Mouse (Mus musculus) thymus, adult 2 months (tissue): Measurements from ENCODE around the gene Triobp. TPM values are rescaled to one million over a fixed set of nuclear protein-coding genes. Genes with fewer than 3 reads are reported as not detected.

Source experiments
- DNase-seq: peaks from one replicate; pipeline ENCODE4 v3.0.0; 2021
- H3K27ac ChIP-seq: fragments of 200-500 bp; 2 replicates; pipeline ENCODE4 v1.5.1; 2012; ENCODE audit warnings: low read length, control low read depth; ENCODE audit not compliant: control insufficient read depth, insufficient read depth
- H3K27me3 ChIP-seq: fragments of 200-500 bp; 2 replicates; pipeline ENCODE4 v1.6.1; 2012; ENCODE audit warnings: mild to moderate bottlenecking, low read length, moderate library complexity, mixed read lengths; ENCODE audit not compliant: control insufficient read depth, insufficient read depth
- H3K36me3 ChIP-seq: fragments of 200-500 bp; 2 replicates; pipeline ENCODE4 v1.6.1; 2012; ENCODE audit warnings: mild to moderate bottlenecking, low read length, moderate library complexity; ENCODE audit not compliant: control insufficient read depth, insufficient read depth
- H3K4me1 ChIP-seq: fragments of 200-500 bp; replicated peaks from 2 replicates; pipeline ENCODE4 v1.6.1; 2012; ENCODE audit warnings: low read length; ENCODE audit not compliant: control insufficient read depth, insufficient read depth
- H3K4me3 ChIP-seq: fragments of 200-500 bp; 2 replicates; pipeline ENCODE4 v1.5.1; 2012; ENCODE audit warnings: mild to moderate bottlenecking, low read length, control low read depth, moderate library complexity; ENCODE audit not compliant: control insufficient read depth, insufficient read depth
- CTCF ChIP-seq: fragments of 200-500 bp; IDR thresholded peaks from 2 replicates; pipeline ENCODE4 v1.5.1; 2012; ENCODE audit warnings: mild to moderate bottlenecking, control low read depth, low read length, moderate library complexity, borderline replicate concordance; ENCODE audit not compliant: control insufficient read depth, poor library complexity, insufficient read depth; ENCODE audit errors: extremely low read depth
- POLR2A ChIP-seq: fragments of 200-500 bp; IDR thresholded peaks from 2 replicates; pipeline ENCODE4 v1.6.1; 2012; ENCODE audit warnings: mild to moderate bottlenecking, low read length, control low read depth, moderate library complexity; ENCODE audit not compliant: control insufficient read depth, poor library complexity, insufficient read depth; ENCODE audit errors: extremely low read depth
- WGBS: fragments of 180-500 bp; shearing (Covaris S2); methylation state at CpG from one replicate; pipeline ENCODE4 v1.1.7; 2018; 5-methylcytosine and 5-hydroxymethylcytosine counted together
- polyA plus RNA-seq: library from polyadenylated mRNA; depleted of rRNA; stranded (reverse); fragments of >200 nt; gene quantifications from 2 replicates; pipeline ENCODE4 v1.2.3, GENCODE M21; 2012

The Triobp gene
- polyA plus RNA-seq, 1 experiment = 52.2 TPM

DNA sequence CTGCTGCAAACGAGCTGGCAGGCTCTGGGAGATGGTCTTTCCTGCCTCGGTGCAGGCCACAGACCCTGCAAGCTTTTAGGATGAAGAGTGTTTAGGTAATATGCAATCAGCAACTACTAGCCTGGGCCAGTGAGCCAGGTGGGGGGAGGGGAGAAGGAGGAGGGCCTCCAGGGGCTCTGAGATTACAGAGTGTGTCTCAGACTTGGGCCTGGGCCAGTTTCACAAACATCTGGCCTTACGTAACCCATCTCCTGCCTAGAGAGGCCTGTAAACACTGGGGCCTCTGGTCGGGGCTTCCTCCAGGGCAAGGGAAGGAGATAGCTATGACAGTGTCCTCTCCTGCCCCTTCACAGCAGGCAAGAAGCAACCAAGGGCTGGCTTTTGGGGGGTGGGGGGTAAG, 31.4 kb downstream of the Triobp start:
- Histone ChIP-seq H3K27ac (no peak overlapping the region), H3K27me3 (no peaks in the 10 kb centered on the region), H3K4me1 (peaks cover 10% of the 10 kb centered on the region), H3K36me3 (no peaks in the 10 kb centered on the region), H3K4me3 (no peak overlapping the region)
- 30% methylated on average over 4 of the region's 4 CpGs for WGBS
- no peak for TF ChIP-seq CTCF
- TF ChIP-seq POLR2A = no peak
- no peak for DNase-seq

DNA sequence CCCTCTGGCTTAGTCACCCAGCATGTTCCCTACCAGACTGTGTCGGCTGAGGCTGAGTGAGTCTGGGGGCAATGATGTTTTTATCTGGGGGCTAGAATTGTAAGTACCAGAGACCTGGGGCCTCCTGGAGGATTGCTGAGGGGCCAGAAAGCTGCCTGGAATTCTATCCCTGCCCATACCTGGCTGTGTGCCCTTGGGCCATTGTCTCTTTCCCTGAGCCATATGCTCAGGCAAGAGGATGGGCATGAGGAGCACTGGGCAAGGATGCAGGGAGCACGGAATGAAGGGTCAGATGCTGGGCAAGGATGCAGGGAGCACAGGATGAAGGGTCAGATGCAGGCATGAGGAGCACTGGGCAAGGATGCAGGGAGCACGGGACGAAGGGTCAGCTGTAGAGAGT, 32.6 kb downstream of the Triobp start:
- Histone ChIP-seq H3K36me3 (no peaks in the 10 kb centered on the region), H3K4me3 (no peak overlapping the region), H3K27me3 (no peaks in the 10 kb centered on the region), H3K4me1 (peaks cover 17% of the 10 kb centered on the region), H3K27ac (no peak overlapping the region)
- TF ChIP-seq POLR2A (no peak), CTCF (no peak)
- DNase-seq = no peak
- WGBS = 93% methylated on average over 4 of the region's 4 CpGs

DNA sequence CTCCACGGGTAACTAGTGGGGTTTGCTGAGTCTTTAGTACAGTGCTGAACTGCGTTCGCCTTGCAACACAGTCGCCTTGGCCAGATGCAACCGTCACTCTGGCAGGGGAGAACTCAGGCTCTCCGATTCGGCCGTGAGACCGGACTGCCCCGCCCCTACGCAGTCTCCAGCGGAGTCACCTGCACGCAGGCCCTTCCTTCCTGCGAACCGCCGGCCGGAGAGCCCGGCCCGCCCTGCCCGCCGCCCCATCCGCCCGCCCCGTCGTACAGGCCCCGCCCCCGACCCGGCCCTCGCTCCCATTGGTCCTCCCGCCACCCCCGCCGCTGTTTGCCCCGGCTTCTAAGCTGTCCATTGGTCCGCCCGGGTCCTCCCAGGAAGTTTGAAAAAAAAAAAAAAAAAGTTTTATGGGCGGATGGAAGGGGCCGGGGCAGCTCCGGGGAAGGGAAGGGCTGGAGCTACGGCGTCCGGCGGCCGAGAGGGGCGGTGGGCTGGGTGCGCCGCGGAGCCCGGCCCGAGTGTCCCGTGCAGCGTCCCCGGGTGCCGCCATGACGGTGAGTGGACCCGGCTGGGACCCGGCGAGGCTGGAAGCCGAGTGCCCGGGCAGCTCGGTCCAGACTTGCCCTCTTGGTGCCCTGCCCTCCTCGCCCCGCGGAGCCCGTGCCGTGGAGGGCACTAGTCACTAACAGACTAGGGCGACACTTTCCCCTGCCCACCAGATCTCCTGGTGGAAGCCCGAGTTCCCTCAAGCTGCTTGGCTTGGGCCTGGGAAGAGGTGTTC, 35.3 kb downstream of the Triobp start:
- H3K4me1 ChIP-seq = peaks cover 17% of the 10 kb centered on the region
- no peak for TF ChIP-seq POLR2A
- TF ChIP-seq CTCF = no peak
- H3K27me3 ChIP-seq = no peaks in the 10 kb centered on the region
- H3K36me3 ChIP-seq = no peaks in the 10 kb centered on the region; the same call in 1 of the 2 replicates
- peak; percentile 79 for DNase-seq
- H3K27ac ChIP-seq = peak overlapping the region; percentile 30; the same call in 1 of the 2 replicates
- peak overlapping the region; percentile 88 for H3K4me3 ChIP-seq
- 1% methylated on average over 67 of the region's 67 CpGs for WGBS

DNA sequence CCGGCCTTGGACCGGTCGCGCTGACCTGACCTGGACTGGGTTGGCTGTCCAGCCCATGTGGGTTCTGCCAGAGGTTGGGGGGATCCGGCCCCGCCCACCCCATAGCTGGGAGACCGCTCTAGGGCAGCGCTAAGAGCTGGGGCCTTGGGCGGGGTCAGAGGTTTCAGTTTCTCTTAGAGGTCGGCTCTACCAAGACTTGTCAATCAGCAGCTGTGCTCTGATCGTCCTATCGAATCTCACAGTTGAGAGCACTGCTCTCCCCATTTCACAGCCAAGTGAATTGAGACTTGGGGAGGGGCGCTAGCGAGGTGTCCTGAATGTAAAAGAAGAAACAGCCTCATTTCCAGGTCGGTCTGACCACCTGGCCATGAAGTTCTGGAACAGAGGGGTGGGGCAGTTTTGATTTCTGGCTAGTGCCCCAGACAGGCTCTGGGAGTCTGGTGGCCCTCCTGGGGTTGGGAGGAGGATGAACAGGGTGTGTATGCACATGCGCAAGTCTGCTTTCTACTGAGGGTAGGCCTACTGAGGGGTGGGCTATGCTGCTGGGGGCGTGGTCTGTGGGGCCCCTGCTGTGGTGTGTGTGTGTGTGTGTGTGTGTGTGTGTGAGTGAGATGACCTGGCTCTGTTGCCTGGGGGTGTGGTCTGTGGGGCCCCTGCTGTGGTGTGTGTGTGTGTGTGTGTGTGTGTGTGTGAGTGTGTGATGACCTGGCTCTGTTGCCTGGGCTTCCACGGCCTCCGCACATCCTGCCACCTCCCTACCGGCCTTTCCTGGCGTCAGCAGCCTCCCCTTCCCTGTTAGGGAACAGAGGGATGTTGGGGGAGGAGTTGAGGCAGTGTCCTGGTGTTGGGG, 36.1 kb downstream of the Triobp start:
- peak; percentile 51 for DNase-seq
- peak overlapping the region; percentile 88 for H3K4me3 ChIP-seq
- H3K36me3 ChIP-seq = no peaks in the 10 kb centered on the region; the same call in 1 of the 2 replicates
- no peaks in the 10 kb centered on the region for H3K27me3 ChIP-seq
- TF ChIP-seq POLR2A = no peak
- no peak for TF ChIP-seq CTCF
- H3K4me1 ChIP-seq = peaks cover 17% of the 10 kb centered on the region
- WGBS = 9% methylated on average over 21 of the region's 21 CpGs
- peak overlapping the region; percentile 19; the same call in 1 of the 2 replicates for H3K27ac ChIP-seq

DNA sequence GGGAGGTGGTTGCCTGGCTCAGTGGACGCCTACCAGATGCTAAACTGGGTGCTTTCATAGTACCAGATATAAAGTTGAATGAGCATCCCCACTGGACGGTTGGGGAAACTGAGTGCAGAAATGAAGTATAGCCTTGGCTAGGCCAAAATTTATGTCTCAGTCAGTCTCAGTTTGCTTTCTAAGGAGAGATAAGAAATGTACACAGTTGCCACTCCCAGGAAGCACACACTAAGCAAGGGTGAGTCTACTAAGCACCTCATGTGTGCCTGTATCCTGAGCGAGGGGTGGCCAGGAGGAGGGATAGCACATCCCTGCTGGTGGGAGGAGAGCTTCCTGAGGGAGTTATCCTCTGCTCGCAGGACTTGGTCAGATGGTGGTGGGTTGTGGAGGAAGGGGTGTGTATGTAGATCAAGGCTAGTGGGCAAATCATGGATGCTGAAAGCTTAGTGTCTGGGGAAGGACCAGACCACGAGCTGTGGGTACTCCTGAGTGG, 36.8 kb downstream of the Triobp start:
- H3K36me3 ChIP-seq = no peaks in the 10 kb centered on the region; the same call in 1 of the 2 replicates
- 71% methylated on average over 5 of the region's 5 CpGs for WGBS
- H3K27ac ChIP-seq = no peak overlapping the region
- DNase-seq = no peak
- H3K4me3 ChIP-seq = peak overlapping the region; percentile 88; the same call in 1 of the 2 replicates
- no peaks in the 10 kb centered on the region for H3K27me3 ChIP-seq
- TF ChIP-seq CTCF (no peak), POLR2A (no peak)
- peaks cover 17% of the 10 kb centered on the region for H3K4me1 ChIP-seq

DNA sequence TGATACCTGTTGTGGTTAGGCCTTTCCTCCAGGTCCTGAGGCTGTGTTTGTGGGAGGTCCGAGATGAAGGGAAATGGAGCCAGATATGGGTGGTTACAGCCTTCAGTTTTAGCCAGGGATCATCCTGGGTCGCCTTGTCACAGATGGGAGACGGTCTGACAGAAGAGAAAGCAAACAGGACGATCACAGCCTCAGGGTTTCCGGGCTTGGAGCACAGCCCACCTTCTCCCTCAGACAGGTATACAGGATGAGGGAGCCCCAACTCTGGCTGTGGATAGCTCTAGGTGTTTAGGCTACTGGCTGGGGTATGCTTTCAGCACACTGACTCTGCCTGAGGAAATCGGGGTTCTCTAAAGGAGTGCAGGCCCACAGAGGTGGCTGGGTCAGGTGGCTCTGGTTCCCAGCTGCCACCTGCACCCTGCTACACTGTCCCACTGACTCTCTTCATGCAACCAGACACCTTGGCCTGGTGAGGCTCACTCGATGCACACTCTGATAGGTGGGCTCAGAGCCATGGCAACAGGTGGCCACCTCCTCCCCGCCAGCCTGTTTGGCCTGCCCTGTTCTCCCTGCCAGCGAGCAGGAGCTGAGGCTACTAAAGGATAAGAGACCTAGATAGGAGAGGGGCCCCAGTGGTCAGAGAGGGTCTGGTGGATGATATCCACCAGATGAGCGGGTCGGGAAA, 39.2 kb downstream of the Triobp start:
- Histone ChIP-seq H3K36me3 (peaks cover 11% of the 10 kb centered on the region), H3K4me1 (peaks cover 17% of the 10 kb centered on the region), H3K27ac (no peak overlapping the region), H3K27me3 (no peaks in the 10 kb centered on the region), H3K4me3 (no peak overlapping the region)
- DNase-seq = no peak
- WGBS = 90% methylated on average over 11 of the region's 11 CpGs
- TF ChIP-seq CTCF = no peak
- no peak for TF ChIP-seq POLR2A
